Mouse (Mus musculus): ENCODE results near the gene Suv39h1. TPM values are rescaled to one million over a fixed set of nuclear protein-coding genes. Genes with fewer than 3 reads are reported as not detected.
"Not testable (repeated sequence)": the region's sequence is repeated elsewhere in the genome, so short reads cannot be mapped to it uniquely, and the experiment has no call there.

Suv39h1 gene
- polyA plus RNA-seq (2015; fragmentation: Nextera tagmentation; extraction: Ambion mirVana), result 60.7 and 62.4 TPM in 2 replicates

DNA sequence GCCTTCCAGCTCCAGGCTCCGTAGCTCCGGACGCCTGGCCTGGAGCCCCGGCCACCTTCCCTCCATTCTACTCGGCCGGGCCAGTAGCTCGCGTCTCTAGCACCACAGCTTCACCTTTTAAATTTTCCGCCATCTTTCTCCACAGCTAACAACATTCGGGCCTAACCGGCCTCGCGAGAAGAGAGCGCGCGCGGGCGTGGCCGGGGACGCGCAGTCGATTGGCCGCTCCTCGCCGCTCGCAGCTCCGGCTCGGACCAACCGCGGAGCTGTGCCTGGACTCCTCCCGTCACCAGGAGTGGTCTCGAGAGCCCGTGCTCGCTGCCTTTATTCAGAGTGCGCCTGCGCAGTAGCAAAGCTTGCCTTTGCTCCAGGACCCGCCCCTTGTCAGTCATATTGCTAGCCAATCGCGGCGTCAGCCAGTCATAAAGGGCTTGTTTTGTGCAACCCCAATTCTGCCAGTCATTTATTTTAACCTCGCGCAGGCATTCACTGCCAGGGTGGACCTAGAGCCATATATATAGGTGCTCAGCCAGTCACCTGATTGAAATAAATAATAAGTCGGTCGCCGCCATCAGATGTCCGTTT, at the start of gene Suv39h1:
Gene Suv39h1, minus strand, starts transcription at position 331 of the 585 bp plus-strand sequence.
- peak; percentile 94 for DNase-seq (ENCODE audit: low spot score)

DNA sequence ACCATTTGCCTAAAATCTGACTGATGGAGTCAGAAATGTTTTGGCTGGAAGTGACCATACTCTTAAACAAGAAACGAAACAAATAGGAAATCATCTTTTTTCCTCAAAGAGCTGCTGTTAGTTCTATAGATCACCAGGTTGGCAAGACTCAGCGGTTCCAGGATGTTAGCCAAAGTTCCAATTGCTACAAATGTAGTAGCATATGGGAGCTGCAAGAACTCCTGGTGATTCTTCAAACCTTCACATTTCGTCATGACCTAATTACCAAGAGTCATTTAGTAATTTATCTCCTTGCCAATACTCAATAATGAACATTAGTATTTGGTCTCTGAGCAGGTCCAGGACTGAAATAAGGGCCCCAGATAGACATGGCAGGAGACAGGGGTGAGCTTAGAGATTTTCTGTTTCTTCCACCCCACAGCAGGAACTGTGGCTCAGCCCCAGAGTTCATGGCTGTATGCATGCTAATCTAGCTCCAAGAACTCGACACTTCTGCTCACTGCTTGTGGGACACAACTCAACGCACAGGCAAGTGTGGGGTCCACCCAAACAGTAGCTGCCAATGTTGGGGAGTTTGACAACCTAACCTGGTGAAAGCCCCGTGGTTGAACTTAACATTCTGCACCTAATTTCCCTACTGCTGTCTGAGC, 49.4 kb upstream of the Suv39h1 start:
- DNase-seq (ENCODE audit: low spot score), result no peak

DNA sequence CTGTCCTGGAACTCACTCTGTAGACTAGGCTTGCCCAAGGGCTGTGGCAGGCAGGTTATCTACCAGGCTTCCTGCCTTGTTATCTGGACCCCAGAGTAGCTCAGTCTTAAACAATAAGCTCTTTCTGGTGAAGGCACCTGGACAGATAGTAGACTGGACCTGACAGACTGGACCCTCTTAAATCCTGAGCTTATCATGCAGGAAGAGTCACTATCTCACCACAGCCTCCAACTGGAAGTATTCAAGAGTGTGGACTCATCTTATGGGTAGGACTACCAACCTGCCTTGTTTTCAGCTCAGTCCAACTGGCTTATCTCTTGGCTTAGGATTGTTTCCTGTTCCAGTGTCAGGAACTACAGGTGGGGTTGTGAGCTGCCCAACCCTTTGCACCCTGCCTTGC, 42.7 kb upstream of the Suv39h1 start:
- no peak for DNase-seq (ENCODE audit: low spot score)

DNA sequence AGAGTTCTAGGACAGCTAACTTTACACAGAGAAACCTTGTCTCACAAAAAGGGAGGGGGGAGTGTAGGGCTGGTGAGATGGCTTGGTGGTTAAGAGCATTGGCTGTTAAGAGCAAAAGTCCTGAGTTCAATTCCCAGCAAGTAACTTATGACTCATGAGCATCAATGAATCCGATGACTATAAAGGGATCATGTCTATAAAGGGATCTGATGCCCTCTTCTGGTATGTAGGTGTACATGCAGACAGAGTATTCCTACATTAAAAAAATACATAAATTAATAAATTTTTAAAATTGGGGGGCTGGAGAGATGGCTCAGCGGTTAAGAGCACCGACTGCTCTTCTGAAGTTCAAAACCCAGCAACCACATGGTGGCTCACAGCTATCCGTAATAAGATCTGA, 40.7 kb upstream of the Suv39h1 start:
- no peak for DNase-seq (ENCODE audit: low spot score)

DNA sequence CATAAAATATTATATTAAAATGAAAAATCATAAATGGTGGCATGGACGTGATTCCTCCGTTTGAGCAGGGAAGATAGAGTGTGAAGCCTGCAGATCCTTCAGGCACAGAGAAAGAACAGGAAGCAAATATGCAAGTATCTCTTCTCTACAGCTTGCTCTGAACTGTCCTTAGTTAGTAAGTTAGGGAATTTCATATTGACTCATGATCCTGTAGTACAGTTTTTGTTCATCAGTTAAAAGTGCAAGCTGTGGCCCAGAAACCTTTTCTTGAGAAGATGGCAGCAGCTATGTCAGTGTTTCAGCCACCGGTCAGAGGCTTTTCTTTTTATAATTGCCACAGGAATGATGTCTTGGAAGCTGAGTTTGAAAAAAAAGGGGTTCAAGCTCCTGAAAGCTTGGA, 30.5 kb upstream of the Suv39h1 start:
- DNase-seq (ENCODE audit: low spot score), result no peak

DNA sequence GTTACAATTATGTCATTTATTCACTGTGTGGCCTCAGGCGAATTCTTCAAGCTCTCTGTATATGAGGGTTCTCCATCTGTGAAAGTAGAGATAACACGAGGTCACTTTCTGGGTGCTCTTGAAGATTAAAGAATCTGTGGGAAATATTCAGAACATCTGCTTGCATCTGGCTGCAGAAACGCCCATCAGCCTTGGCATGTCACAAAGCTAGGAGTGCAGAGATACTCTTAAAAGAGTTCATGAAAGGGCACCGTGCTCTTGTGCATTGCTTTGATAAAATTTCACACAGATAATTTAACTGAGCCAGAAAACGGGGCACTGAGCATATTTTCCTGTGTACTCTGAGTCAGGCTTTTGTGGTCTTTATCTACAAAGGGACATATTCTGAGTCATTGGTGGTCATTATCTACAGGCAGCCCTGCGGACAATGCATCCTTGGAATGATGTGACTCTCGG, 27.7 kb upstream of the Suv39h1 start:
- no peak for DNase-seq (ENCODE audit: low spot score)

DNA sequence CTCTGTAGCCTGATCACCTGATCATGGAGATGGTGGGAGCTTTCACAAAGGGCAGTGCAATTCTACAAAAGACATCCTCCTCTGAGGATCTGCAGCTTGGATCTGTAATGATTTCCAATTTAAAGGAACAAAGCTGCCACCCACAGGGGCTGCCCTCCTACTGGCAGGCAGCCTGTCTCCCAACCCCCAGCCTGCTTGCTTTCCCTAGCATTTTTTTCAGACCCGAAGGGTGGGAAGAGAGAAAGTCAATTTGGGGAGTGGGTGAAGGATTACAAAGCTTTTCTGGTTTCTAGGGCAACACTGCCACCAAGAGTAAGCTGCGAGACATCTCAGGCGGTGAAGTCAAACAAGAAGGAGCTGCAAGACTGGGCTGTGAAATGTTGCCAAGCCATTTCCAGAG, 26.5 kb upstream of the Suv39h1 start:
- DNase-seq (ENCODE audit: low spot score), result peak; percentile 19

DNA sequence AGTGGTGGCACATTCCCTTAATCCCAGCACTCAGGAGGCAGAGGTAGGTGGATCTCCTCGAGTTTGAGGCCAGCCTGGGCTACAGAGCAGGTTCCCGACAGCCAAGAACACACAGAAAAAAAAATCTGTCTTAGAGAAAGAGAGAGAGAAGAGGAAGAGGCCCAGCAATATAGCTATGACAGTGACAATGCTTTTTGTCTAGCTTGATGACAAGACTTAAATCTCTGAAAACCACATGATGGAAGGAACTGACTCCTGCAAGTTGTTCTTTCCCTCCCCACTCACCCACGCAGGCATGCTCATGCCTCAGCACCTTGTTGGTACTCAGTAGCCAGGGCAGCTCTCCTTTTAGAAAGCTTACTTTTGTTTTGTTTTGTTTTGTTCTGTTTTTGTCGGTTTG, 24.9 kb upstream of the Suv39h1 start:
- no peak for DNase-seq (ENCODE audit: low spot score)

DNA sequence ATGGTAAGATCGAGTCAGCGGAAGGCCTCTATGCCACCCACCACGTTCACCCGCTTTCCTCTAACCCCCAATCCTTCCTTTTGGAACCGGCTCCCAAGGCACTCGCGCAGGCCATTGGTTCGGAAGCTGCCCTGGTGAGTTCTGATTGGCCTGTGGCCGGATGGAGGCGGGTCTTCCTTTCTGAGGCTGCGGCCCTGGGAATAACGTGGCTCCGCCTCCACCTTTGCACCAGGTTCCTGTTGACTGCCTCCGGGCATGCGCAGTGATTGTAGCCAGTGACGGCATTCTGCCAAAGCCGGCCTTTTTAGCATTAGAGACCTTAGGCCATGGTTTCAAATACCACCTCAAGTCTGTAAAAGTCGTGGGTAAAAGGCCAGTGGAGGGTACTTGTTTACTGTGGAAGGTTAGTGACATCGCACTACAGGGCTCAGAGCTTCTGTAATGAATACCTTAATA, 22.3 kb upstream of the Suv39h1 start:
- DNase-seq (ENCODE audit: low spot score), result peak; percentile 95

DNA sequence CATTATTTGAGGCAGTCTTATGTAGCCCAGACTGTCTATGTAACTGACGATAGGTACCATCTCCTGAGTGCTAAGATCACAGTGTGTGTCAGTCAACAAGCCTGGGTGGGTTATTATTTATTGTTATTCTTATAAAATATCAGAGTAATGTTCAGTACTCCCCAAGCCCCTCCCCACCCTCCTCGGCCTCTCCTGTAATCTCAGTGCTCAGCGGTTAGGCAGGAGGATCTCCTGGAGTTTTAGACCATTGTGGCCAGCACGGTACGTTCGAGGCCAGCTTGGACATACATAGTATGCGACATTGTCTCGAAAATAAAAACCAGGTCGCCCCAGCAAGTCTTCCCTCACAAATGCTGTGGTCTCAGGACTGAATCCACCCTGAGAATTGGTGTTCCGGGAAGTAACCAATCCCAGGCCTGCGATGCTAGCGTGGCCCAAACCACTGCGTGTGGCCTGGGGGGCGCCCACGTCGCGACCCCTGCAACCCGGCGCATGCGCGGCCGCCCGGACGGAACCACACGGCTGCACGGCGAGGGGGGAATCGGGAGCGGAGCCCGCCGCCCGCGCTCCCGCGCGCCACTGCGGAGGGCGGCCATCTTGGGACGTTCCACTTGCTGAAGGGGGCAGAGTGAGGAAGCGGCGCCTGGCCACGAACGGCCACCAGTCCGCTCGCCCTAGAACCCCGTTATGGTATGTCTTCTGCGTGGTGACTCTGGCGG, 21.7 kb upstream of the Suv39h1 start:
- not testable (repeated sequence) for DNase-seq (ENCODE audit: low spot score)

DNA sequence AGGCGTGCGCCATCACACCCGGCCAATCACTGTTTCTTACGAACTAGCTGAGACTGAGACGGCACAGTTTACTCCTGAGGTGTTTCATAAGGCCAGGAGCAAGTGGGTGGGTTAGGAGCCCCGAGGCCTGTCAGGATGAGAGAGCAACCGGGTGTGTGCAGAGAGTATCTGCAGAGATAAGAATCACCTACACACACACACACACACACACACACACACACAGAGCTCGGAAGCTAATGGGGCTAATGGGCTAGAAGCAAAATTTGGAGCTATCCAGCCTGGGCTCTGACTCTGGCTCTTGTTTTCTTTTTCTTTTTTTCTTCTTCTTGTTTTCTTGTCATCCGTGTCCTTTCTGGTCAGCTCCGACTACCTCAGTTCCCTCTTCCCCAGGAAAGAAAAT, 21.0 kb upstream of the Suv39h1 start:
- DNase-seq (ENCODE audit: low spot score), result no peak

DNA sequence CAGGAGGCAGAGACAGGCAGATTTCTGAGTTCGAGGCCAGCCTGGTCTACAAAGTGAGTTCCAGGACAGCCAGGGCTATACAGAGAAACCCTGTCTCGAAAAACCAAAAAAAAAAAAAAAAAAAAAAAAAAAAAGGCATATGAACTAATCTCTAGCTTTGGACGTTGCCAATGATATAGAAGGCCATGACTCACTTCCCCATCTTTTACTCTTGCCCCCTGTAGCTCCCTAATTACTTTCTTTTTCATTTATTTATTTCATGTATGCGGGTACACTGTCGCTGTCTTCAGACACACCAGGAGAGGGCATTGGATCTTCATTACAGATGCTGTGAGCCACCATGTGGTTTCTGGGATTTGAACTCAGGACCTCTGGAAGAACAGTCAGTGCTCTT, 16.4 kb upstream of the Suv39h1 start:
- DNase-seq (ENCODE audit: low spot score), result not testable (repeated sequence)

DNA sequence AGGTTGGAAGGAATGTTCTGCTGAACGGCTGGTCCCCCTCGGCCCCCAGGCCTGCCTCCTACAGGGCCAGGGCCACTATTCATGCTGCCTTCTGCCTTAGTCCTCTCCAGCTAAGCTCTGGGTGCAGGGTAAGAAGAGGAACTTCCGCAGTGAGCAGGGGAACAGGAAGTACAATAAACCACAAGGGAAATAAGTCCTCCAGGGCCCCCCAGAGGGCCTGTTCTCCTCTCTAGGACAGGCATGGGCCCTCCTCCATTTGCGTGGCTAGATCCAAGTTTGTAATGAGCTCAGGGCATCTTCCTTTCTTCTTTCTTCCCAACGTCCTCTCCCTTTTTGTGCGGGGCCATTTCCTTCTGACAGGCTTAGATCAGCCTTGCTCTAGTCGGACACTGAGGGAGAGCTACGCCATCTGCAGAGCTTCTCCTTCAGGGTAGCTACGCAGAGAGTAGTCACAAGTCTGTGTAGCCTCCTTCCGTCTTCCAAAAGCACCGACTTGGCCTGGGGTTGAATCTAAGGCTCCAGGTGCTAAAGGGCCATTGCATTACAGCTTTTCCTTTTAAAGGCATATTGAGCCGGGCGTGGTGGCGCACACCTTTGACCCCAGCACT, 15.9 kb upstream of the Suv39h1 start, which contains the start of gene Was:
Gene Was, minus strand, starts transcription at position 153 of the 608 bp plus-strand sequence.
- DNase-seq (ENCODE audit: low spot score), result peak; percentile 73

DNA sequence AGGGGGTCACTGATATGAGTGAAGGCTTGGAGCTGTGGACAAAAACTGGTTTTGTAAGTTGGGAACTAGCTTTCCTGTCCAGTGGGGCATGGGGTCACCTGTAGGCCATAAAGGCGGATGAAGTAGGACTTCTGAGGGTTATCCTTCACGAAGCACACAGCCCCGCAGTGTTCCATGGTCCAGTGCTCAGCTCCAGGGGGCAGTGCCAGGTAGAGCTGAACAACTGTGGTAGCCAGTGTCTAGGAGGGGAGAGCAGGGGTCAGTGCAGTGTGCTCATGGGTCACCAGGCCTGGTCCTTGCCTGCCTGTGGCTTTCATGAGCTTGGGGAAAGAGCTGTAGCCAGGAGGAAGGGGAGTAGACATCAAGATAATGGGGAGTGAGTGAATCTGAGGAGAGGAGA, 15.2 kb upstream of the Suv39h1 start:
- DNase-seq (ENCODE audit: low spot score), result no peak

DNA sequence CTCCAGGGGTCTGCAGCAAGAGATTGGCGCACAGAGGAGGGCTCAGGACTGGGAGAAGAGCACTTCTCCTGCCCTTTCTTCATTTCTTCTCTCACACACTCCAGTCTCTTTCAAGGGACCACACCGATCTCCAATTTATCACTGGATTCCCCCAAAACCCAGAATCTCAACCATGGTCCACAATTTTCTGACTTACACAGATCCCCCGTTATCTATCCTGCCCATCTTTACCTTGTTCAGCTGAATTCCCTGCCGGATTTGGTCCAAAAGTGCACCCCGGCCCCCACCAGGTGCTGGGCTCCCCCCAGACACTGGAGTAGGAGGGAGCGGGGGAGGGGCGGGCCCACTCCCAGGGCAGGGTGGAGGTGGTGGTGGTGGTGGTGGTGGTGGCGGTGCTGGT, 11.1 kb upstream of the Suv39h1 start:
- no peak for DNase-seq (ENCODE audit: low spot score)

DNA sequence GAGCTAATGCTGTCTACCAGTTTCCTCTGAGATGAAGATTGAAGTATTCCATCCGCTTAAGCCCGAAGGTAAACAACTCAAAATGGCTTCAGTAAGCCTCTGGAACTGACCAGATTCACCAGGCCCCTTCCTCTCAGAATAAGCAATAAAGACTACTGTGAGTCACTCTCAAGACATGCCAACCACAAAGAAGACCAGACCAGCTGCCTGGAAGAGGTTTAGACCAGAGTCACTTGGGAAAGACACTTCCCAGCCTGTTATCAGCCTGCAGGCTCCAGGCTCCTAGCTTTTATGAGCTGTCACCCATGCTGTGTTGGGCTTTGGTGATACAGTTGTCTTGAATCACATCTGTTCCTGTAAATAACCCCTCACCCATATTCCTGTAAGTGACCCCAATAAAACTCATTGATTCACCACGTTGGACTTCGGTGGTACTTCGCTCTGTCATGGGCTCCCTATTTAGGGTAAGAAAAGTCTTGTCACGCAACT, 10.3 kb upstream of the Suv39h1 start:
- DNase-seq (ENCODE audit: low spot score), result no peak

DNA sequence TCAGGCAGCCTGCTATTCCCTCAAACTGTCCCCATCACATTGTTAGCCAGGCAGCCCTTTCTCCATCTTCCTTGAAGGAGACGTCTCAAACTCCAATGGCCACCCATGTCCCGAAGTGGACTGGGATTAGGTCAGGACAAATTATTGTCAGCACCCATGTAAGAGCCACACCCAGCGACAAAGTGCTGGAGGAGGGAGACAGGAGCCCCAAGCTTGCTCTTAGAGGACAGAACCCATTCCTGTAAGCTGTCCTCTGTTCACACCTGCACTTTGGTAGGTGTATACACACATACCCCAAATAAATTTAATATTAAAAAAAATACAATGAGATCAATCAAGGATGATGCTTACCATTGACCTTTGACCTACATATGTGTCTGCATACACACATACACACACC, 544 bp upstream of the Suv39h1 start:
- no peak for DNase-seq (ENCODE audit: low spot score)

DNA sequence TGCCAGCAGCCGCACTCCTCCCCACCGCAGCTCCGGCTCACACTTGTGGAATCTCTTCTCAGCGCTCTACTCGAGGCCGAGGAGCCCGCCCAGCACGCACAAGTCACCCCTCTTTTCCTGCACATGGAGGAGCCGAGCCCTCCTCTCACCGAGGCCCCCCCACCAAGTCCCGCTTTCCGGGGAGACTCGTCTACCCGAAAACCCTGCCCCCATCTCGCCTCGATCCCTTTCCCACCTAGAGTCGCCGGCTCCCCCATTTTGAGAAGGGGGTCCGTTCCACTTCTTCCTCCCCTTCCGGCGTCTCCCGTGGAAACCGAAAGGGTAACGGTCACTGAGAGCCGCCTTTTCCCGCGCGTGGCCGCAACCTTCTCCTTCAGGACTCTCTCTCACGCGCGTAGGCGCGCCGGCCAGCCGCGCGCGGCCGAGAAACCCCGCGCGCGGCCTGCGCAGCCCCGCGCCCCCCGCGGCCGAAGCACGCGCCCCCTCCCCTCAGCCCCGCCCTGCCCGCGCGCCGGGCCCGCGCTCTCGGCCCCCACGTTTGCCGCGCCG, 605 bp downstream of the Suv39h1 start:
- peak; percentile 33 for DNase-seq (ENCODE audit: low spot score)

DNA sequence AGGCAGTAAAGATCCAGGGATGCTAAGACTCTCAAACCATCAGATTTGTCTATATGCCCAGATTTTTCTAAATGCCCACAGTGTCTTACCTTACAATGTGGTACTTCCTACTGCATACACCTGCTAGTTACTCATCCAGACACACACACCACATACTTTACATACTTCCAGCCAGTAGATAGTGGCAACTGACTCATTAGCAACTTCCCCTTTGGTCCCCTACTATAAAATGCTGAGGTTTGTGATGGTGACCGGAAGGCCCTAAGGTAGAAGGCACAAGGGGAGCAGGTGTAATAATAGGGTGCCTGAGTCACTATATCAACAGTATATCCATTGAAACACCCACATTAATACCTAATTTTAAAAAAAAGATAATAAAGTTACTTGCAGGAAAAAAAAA, 5.4 kb downstream of the Suv39h1 start:
- DNase-seq (ENCODE audit: low spot score), result no peak

DNA sequence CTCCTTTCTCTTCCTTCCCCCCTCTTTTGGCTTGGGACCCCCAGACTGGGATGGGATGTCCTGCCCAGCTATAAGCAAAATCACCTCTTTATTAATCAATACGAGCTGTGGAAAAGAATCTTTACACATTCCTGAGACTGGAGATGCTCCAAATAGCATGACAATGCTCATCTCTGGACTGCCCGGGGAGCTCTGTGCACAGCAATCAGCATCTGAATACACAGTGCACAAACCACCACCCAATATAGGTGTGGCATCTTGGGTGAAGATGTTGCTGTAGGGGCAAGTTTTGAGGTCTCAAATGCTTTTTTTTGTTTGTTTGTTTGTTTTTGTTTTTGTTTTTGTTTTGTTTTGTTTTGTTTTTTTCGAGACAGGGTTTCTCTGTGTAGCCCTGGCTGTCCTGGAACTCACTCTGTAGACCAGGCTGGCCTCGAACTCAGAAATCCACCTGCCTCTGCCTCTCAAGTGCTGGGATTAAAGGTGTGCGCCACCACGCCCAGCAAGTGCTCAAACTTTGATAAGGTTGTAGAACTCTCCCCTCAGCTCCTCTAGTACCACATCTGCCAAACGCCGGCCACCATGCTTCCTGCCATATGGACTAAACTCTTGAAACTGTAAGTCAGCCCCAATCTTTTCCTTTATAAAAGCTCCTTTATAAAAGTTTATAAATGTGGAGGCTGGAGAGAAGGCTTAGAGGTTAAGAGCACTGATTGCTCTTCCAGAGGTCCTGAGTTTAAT, 23.3 kb downstream of the Suv39h1 start:
- not testable (repeated sequence) for DNase-seq (ENCODE audit: low spot score)

DNA sequence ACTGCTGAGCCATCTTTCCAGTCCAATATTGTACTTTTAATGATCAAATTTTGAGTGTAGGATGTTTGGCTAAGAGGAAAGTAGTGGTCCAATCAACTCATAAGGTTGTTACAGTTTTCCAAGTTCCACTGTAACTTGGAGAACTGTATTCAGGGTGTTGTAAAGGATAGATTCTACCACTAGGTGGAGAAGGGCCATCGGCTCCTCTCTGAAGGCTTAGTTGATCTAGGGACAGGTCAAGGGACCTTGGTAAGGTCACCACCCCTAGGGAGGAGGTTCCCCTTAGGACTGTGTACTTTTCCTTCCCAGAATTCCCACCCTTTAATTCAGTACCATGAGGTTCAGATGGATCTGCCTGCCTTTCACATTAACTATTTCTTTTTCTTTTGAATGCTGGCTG, 41.6 kb downstream of the Suv39h1 start:
- peak; percentile 6 for DNase-seq (ENCODE audit: low spot score)
